Mouse (Mus musculus) midbrain, postnatal 0 days (tissue): ENCODE measurements around the gene Cradd. TPM values are rescaled to one million over a fixed set of nuclear protein-coding genes. Genes with fewer than 3 reads are reported as not detected.

ENCODE experiments used
- ATAC-seq: fragments of 200-750 bp; cut with Nextera tagmentation; 2 replicates; pipeline ENCODE4 v1.8.0; 2017; ENCODE audit warnings: moderate number of reproducible peaks, mild to moderate bottlenecking, moderate TSS enrichment, moderate library complexity; ENCODE audit not compliant: low FRiP score
- DNase-seq: peaks from one replicate; pipeline ENCODE4 v3.0.0-alpha.2; 2015; ENCODE audit warnings: low spot score
- H3K27ac ChIP-seq: fragments of 300-500 bp; sonication (generic); 2 replicates; pipeline ENCODE4 v1.5.1; 2014; ENCODE audit warnings: low read depth, mild to moderate bottlenecking, low read length, mixed read lengths
- H3K27me3 ChIP-seq: fragments of 300-500 bp; sonication (generic); 2 replicates; pipeline ENCODE4 v1.6.1; 2014; ENCODE audit warnings: low read length, control low read depth, mixed read lengths; ENCODE audit not compliant: insufficient read depth
- H3K36me3 ChIP-seq: fragments of 300-500 bp; sonication (generic); 2 replicates; pipeline ENCODE4 v1.6.1; 2014; ENCODE audit warnings: low read length, control low read depth, mixed read lengths; ENCODE audit not compliant: insufficient read depth
- H3K4me1 ChIP-seq: fragments of 300-500 bp; sonication (generic); 2 replicates; pipeline ENCODE4 v1.6.1; 2014; ENCODE audit warnings: mild to moderate bottlenecking, control low read depth, antibody characterized with exemption, low read length, mixed read lengths; ENCODE audit not compliant: insufficient read depth
- H3K4me2 ChIP-seq: fragments of 300-500 bp; sonication (generic); 2 replicates; pipeline ENCODE4 v1.6.1; 2014; ENCODE audit warnings: low read depth, mild to moderate bottlenecking, low read length, mixed read lengths; ENCODE audit not compliant: poor library complexity, severe bottlenecking
- H3K4me3 ChIP-seq: fragments of 300-500 bp; sonication (generic); 2 replicates; pipeline ENCODE4 v1.5.1; 2014; ENCODE audit warnings: low read depth, mild to moderate bottlenecking, low read length, moderate library complexity
- H3K9ac ChIP-seq: fragments of 300-500 bp; sonication (generic); replicated peaks from 2 replicates; pipeline ENCODE4 v1.6.1; 2014; ENCODE audit warnings: mild to moderate bottlenecking, low read length, moderate library complexity, mixed read lengths; ENCODE audit not compliant: poor library complexity, severe bottlenecking
- H3K9me3 ChIP-seq: fragments of 300-500 bp; sonication (generic); 2 replicates; pipeline ENCODE4 v1.6.1; 2016; ENCODE audit warnings: low read length, control low read depth
- CTCF ChIP-seq: IDR thresholded peaks from 2 replicates; pipeline ENCODE4 v1.5.1; 2016; ENCODE audit warnings: antibody characterized with exemption, mild to moderate bottlenecking
- WGBS: fragments of 180-500 bp; shearing (Covaris S2); extraction: QIAGEN DNeasy Blood & Tissue Kit; methylation state at CpG from one replicate; pipeline ENCODE4 v1.1.7; 2014; 5-methylcytosine and 5-hydroxymethylcytosine counted together
- polyA plus RNA-seq: library from polyadenylated mRNA; unstranded; fragments of >200 nt; fragmentation: Nextera tagmentation; extraction: Ambion mirVana; gene quantifications from 2 replicates; pipeline ENCODE4 v1.2.1, GENCODE M21; 2015
- total RNA-seq: library from RNA; depleted of rRNA; stranded (reverse); fragments of >200 nt; gene quantifications from 2 replicates; pipeline ENCODE4 v1.2.3, GENCODE M21; 2014

Gene Cradd
- total and polyA plus RNA-seq, 2 experiments from 2014 or later, result 8.2 to 9.2 TPM

GRCm38 (mm10) chr10:95223211-95223610, 100.7 kb downstream of the Cradd start:
- 83% methylated on average over 16 of the region's 16 CpGs for WGBS
- no peak for TF ChIP-seq CTCF

DNA sequence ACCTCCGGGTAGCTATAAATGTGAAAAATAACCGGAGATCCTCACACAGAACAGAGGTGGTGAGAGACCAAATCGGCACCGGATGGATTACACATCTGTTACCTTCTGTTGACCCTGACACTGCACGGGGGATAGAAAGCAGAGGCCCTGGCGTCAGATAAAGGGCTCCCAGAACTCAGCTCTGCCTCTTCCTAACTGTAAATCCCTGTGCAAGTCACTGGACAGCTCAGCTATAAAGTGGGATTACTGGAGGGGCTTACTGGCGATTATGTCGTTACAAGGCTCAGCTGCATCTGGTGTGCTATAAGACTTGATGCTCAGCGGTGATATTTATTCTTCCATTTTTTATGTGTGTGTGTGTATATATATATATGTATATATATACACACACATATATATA, 102.0 kb downstream of the Cradd start:
- TF ChIP-seq CTCF, result no peak
- ATAC-seq, result no peak
- H3K27ac ChIP-seq, result no peak overlapping the region
- WGBS, result 72% methylated on average over 9 of the region's 9 CpGs
- H3K9me3 ChIP-seq, result no peaks in the 10 kb centered on the region
- H3K36me3 ChIP-seq, result no peaks in the 10 kb centered on the region
- H3K4me1 ChIP-seq, result no peaks in the 10 kb centered on the region
- no peak overlapping the region for H3K9ac ChIP-seq
- no peak overlapping the region for H3K4me3 ChIP-seq
- H3K4me2 ChIP-seq, result no peak overlapping the region
- H3K27me3 ChIP-seq, result no peaks in the 10 kb centered on the region
- DNase-seq, result no peak

More at GRCm38 (mm10) chr10:95223211-95223610, 100.7 kb downstream of the Cradd start:
- DNase-seq, result no peak
- Histone ChIP-seq H3K9ac (no peak overlapping the region), H3K36me3 (no peaks in the 10 kb centered on the region), H3K27me3 (no peaks in the 10 kb centered on the region), H3K27ac (no peak overlapping the region), H3K4me1 (peaks cover 3% of the 10 kb centered on the region; the same call in 1 of the 2 replicates), H3K9me3 (no peaks in the 10 kb centered on the region), H3K4me3 (no peak overlapping the region), H3K4me2 (no peak overlapping the region)
- no peak for ATAC-seq

DNA sequence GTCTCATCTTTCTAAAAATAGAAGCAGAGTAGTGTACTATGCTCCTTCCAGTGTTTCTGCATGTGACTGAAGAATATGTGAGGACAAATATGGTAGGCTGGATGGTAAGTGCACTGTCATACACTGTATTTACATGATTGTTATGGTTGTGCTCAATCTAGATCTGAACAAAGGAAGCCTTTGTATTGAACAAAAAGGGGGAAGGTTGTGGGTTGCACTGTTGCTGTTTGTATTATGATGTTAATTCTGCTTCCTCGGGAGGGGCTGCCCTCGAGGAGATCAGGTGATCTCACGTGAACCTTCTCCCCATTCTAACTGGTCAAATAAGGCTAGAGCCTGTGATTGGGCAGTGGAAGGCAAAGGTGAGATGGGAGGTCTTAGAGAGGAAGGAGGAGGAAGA, 103.4 kb downstream of the Cradd start:
- Histone ChIP-seq H3K9me3 (no peaks in the 10 kb centered on the region), H3K27ac (no peak overlapping the region), H3K4me3 (no peak overlapping the region), H3K27me3 (no peaks in the 10 kb centered on the region), H3K4me1 (no peaks in the 10 kb centered on the region), H3K36me3 (no peaks in the 10 kb centered on the region), H3K4me2 (no peak overlapping the region), H3K9ac (no peak overlapping the region)
- 57% methylated on average over 3 of the region's 3 CpGs for WGBS
- DNase-seq (no peak), ATAC-seq (no peak)
- TF ChIP-seq CTCF, result no peak

GRCm38 (mm10) chr10:95218683-95219060, 105.3 kb downstream of the Cradd start:
- Histone ChIP-seq H3K9me3 (no peaks in the 10 kb centered on the region), H3K27me3 (no peaks in the 10 kb centered on the region), H3K4me1 (no peaks in the 10 kb centered on the region), H3K4me2 (no peak overlapping the region), H3K27ac (no peak overlapping the region), H3K4me3 (no peak overlapping the region), H3K9ac (no peak overlapping the region), H3K36me3 (no peaks in the 10 kb centered on the region)
- ATAC-seq (no peak), DNase-seq (no peak)
- 88% methylated on average over 9 of the region's 9 CpGs for whole genome bisulfite sequencing
- TF ChIP-seq CTCF, result no peak

DNA sequence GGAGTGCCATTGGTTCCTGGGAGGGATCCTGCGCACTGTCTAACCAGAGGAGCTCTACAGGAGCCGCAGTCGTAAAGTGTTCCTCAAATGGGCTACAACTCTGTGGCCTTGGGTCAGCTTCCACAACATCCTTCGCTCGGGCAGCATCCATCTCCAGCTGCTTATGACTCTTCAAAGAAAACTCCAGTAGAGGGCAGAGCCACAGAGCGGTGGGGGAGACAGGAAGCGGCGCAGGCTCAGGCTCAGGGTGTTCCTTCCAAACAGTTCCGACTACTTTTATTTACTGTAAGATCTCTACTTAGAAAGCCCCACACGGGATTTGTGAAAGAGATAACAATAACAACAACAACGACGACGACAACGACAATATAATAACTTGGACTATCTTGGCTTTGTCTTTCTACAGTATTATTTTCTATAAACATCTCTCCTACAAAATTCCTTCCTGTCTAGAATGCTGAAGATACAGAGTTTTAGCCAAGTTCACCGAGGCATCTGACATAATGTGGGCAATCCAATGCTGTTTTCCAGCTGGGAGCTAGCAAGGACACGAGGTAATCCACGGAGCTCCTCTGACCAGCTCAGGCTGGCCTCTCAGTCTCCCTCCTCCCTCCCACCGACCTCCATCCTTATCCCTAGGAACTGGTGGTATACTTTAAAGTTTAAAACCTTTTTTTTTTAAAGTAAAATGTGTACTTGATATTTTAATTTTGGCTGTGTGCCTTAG, 105.8 kb downstream of the Cradd start:
- Histone ChIP-seq H3K9ac (no peak overlapping the region), H3K4me2 (no peak overlapping the region), H3K9me3 (no peaks in the 10 kb centered on the region), H3K27ac (no peak overlapping the region), H3K4me3 (no peak overlapping the region), H3K36me3 (no peaks in the 10 kb centered on the region), H3K27me3 (no peaks in the 10 kb centered on the region), H3K4me1 (no peaks in the 10 kb centered on the region)
- DNase-seq (no peak), ATAC-seq (no peak)
- TF ChIP-seq CTCF, result peak; percentile 52
- WGBS, result 69% methylated on average over 18 of the region's 18 CpGs

- WGBS, result 93% methylated on average over 15 of the region's 15 CpGs
- ATAC-seq, result no peak
- no peak for TF ChIP-seq CTCF
Measured at GRCm38 (mm10) chr10:95215324-95215723, 108.6 kb downstream of the Cradd start.

More at GRCm38 (mm10) chr10:95215324-95215723, 108.6 kb downstream of the Cradd start:
- no peak overlapping the region for H3K4me2 ChIP-seq
- H3K9me3 ChIP-seq, result no peaks in the 10 kb centered on the region
- no peak overlapping the region for H3K27ac ChIP-seq
- no peaks in the 10 kb centered on the region for H3K36me3 ChIP-seq
- H3K9ac ChIP-seq, result no peak overlapping the region
- no peak overlapping the region for H3K4me3 ChIP-seq
- no peak for DNase-seq
- H3K27me3 ChIP-seq, result no peaks in the 10 kb centered on the region
- H3K4me1 ChIP-seq, result no peaks in the 10 kb centered on the region
